Mouse (Mus musculus): ENCODE measurements around the gene Igsf9b.

The Igsf9b gene

GRCm38 (mm10) chr9:27298411-27299285, at the start of gene Igsf9b:
TSS of gene Igsf9b (plus strand) at chr9:27299204.
- DNase-seq (ENCODE audit: low spot score in 2 of 2): peak; percentile 88

GRCm38 (mm10) chr9:27252034-27252714, 46.8 kb upstream of the Igsf9b start:
- DNase-seq (ENCODE audit: low spot score in 2 of 2): no peak

- no peak for DNase-seq (ENCODE audit: low spot score in 2 of 2)
These were observed 42.5 kb upstream of the Igsf9b start for GRCm38 (mm10) chr9:27256454-27256853.

- DNase-seq (ENCODE audit: low spot score in 2 of 2): no peak
These were observed 38.5 kb upstream of the Igsf9b start for GRCm38 (mm10) chr9:27260378-27260947.

GRCm38 (mm10) chr9:27261905-27262304, 37.1 kb upstream of the Igsf9b start:
- no peak for DNase-seq (ENCODE audit: low spot score in 2 of 2)

- DNase-seq (ENCODE audit: low spot score in 2 of 2): no peak
These were observed 34.0 kb upstream of the Igsf9b start for GRCm38 (mm10) chr9:27265009-27265408.

GRCm38 (mm10) chr9:27267878-27268277, 31.1 kb upstream of the Igsf9b start:
- no peak for DNase-seq (ENCODE audit: low spot score in 2 of 2)

- no peak for DNase-seq (ENCODE audit: low spot score in 2 of 2)
These were observed 30.5 kb upstream of the Igsf9b start for GRCm38 (mm10) chr9:27268493-27268892.

- DNase-seq (ENCODE audit: low spot score in 2 of 2): no peak
These were observed 29.7 kb upstream of the Igsf9b start for GRCm38 (mm10) chr9:27269322-27269721.

GRCm38 (mm10) chr9:27269904-27270303, 29.1 kb upstream of the Igsf9b start:
- no peak for DNase-seq (ENCODE audit: low spot score in 2 of 2)

GRCm38 (mm10) chr9:27271899-27272298, 27.1 kb upstream of the Igsf9b start:
- no peak for DNase-seq (ENCODE audit: low spot score in 2 of 2)

GRCm38 (mm10) chr9:27272858-27273257, 26.1 kb upstream of the Igsf9b start:
- no peak for DNase-seq (ENCODE audit: low spot score in 2 of 2)

GRCm38 (mm10) chr9:27276282-27276839, 22.6 kb upstream of the Igsf9b start:
- DNase-seq (ENCODE audit: low spot score in 2 of 2): no peak

- DNase-seq (ENCODE audit: low spot score in 2 of 2): no peak
These were observed 21.5 kb upstream of the Igsf9b start for GRCm38 (mm10) chr9:27277401-27278087.

- no peak for DNase-seq (ENCODE audit: low spot score in 2 of 2)
These were observed 20.0 kb upstream of the Igsf9b start for GRCm38 (mm10) chr9:27279041-27279440.

GRCm38 (mm10) chr9:27280976-27281375, 18.0 kb upstream of the Igsf9b start:
- DNase-seq (ENCODE audit: low spot score in 2 of 2): no peak

GRCm38 (mm10) chr9:27285719-27286249, 13.2 kb upstream of the Igsf9b start:
- DNase-seq (ENCODE audit: low spot score in 2 of 2): no peak

GRCm38 (mm10) chr9:27286296-27286695, 12.7 kb upstream of the Igsf9b start:
- DNase-seq (ENCODE audit: low spot score in 2 of 2): no peak

- DNase-seq (ENCODE audit: low spot score in 2 of 2): no peak
These were observed 12.1 kb upstream of the Igsf9b start for GRCm38 (mm10) chr9:27286859-27287258.

GRCm38 (mm10) chr9:27287419-27287818, 11.6 kb upstream of the Igsf9b start:
- no peak for DNase-seq (ENCODE audit: low spot score in 2 of 2)

- DNase-seq (ENCODE audit: low spot score in 2 of 2): no peak
These were observed 10.6 kb upstream of the Igsf9b start for GRCm38 (mm10) chr9:27288442-27288841.

Measured in urinary bladder, adult 18-20 months (tissue).